Comparison of ENCODE assay signal across 14 mouse cellular contexts in the genomic region with DNA sequence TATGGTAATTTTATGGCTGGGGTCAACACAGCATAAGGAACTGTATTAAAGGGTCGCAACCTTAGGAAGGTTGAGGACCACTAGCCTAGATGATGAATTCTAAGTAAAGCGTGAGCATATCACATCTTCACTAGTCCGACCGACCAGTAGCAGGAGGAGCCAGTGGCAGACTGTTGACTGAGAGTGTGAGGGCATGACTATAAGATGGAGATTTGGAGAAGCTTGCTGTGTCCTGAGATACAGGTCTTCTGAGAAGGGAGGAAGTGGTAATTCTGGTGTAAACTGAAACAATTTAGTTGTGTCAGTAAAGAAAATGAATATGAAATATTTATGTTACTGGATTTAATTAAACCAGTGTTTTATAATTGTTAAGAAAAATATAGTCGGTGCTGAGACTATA.
"Had no signal": no experiment of that assay in that cellular context is flagged by ENCODE, and none has a peak within 500 bp of the region (broad histone marks: within the 10 kb centered on the region; RNA-seq: fewer than 3 reads in every experiment).

No protein-coding gene starts in this region.

- ATAC-seq: forebrain, embryonic 13.5 days; forebrain, embryonic 14.5 days; forebrain, embryonic 15.5 days; forebrain, embryonic 16.5 days; forebrain, postnatal 0 days had no signal

- H3K9ac ChIP-seq: embryonic facial prominence, embryonic 12.5 days; embryonic facial prominence, embryonic 13.5 days; embryonic facial prominence, embryonic 15.5 days; forebrain, embryonic 12.5 days; forebrain, embryonic 13.5 days; forebrain, embryonic 15.5 days; forebrain, postnatal 0 days had no signal

- H3K9me3 ChIP-seq: embryonic facial prominence, embryonic 10.5 days; embryonic facial prominence, embryonic 12.5 days; embryonic facial prominence, embryonic 13.5 days; embryonic facial prominence, embryonic 15.5 days; forebrain, embryonic 10.5 days; forebrain, embryonic 12.5 days; forebrain, embryonic 13.5 days; forebrain, embryonic 15.5 days had no signal

- H3K4me1 ChIP-seq: embryonic facial prominence, embryonic 10.5 days; embryonic facial prominence, embryonic 12.5 days; embryonic facial prominence, embryonic 13.5 days; embryonic facial prominence, embryonic 15.5 days had no signal

- H3K4me3 ChIP-seq: embryonic facial prominence, embryonic 10.5 days; embryonic facial prominence, embryonic 12.5 days; embryonic facial prominence, embryonic 13.5 days; embryonic facial prominence, embryonic 15.5 days; erythroblast, embryonic 14.5 days; forebrain, embryonic 10.5 days; forebrain, embryonic 12.5 days; forebrain, embryonic 13.5 days; forebrain, embryonic 15.5 days; gastrocnemius, adult 2 months; heart, adult 2 months had no signal

- H3K27ac ChIP-seq: embryonic facial prominence, embryonic 10.5 days; embryonic facial prominence, embryonic 12.5 days; embryonic facial prominence, embryonic 13.5 days; embryonic facial prominence, embryonic 15.5 days; forebrain, embryonic 10.5 days; forebrain, embryonic 12.5 days; forebrain, embryonic 13.5 days; forebrain, embryonic 15.5 days; gastrocnemius, adult 2 months; heart, adult 2 months had no signal

- H3K27me3 ChIP-seq: embryonic facial prominence, embryonic 12.5 days; embryonic facial prominence, embryonic 13.5 days; embryonic facial prominence, embryonic 15.5 days; forebrain, embryonic 12.5 days; forebrain, embryonic 13.5 days; forebrain, embryonic 15.5 days had no signal

- H3K36me3 ChIP-seq: embryonic facial prominence, embryonic 10.5 days; embryonic facial prominence, embryonic 12.5 days; embryonic facial prominence, embryonic 13.5 days; embryonic facial prominence, embryonic 15.5 days; forebrain, embryonic 10.5 days; forebrain, embryonic 12.5 days; forebrain, embryonic 15.5 days had no signal

- H3K4me2 ChIP-seq: embryonic facial prominence, embryonic 12.5 days; embryonic facial prominence, embryonic 13.5 days; embryonic facial prominence, embryonic 15.5 days; forebrain, embryonic 12.5 days; forebrain, embryonic 13.5 days; forebrain, embryonic 15.5 days had no signal
